Mouse (Mus musculus) urinary bladder, postnatal 25 days (tissue): ENCODE measurements at regions not wholly inside any gene's neighbourhood (a gene's known extent, or its start where the extent isn't known, plus 50 kb on each side); places are given as distances from the start of the nearest gene placed in this dataset.

Source experiments
- DNase-seq: peaks from one replicate; pipeline ENCODE4 v3.0.0; 2022; ENCODE audit warnings: low spot score

GRCm38 (mm10) chr5:4595010-4595409 is 162.8 kb downstream of the Fzd1 start:
- no peak for DNase-seq

DNA sequence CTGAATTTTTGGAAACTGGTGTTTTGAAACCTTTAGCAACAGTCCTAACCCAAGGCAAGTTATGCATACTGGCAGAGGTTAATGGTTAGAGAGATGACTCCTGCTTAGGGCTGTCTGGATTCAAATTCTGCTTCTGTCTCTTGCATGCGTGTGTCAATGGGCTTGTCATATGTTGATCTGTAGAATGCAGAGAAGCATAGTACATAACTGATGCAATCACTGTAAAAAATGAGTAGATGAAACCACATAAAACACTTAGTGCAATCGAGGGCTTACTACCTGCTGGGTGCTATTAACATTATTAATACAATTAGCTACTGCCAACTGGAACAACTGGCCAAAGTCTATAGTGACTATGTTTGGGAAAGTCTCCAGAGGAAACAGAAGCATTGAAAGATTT is 163.3 kb downstream of the Fzd1 start:
- no peak for DNase-seq

- DNase-seq, result no peak
Measured at GRCm38 (mm10) chr5:4593638-4594381, 164.0 kb downstream of the Fzd1 start.

GRCm38 (mm10) chr5:4591721-4592120 is 166.1 kb downstream of the Fzd1 start:
- no peak for DNase-seq

GRCm38 (mm10) chr5:4582702-4583475 is 174.9 kb downstream of the Fzd1 start:
- DNase-seq, result no peak

GRCm38 (mm10) chr5:4580185-4580839 is 177.5 kb downstream of the Fzd1 start:
- no peak for DNase-seq

DNA sequence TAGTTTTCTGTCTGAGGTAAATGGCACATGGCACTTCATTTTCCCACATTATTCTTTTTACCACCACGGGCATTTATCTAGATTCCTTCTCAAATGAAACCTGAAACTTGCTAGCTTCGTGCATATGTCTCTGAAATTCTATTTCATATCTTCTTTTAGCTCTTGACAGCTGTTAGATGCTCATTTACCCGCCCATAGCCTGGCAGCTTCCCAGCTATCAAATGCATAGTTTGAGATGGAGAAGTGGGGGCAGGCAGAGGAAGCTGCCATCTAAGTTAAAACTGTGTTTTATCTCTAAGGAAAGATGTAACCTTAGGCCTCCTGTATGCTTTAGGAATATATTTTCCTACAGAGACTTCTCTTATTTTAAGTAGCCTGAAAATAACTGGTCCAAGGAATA is 179.0 kb downstream of the Fzd1 start:
- no peak for DNase-seq

GRCm38 (mm10) chr5:4577179-4577578 is 180.7 kb downstream of the Fzd1 start:
- DNase-seq, result no peak

GRCm38 (mm10) chr5:4563862-4564261 is 194.0 kb downstream of the Fzd1 start:
- DNase-seq, result no peak

GRCm38 (mm10) chr5:4561661-4562060 is 196.2 kb downstream of the Fzd1 start:
- DNase-seq, result no peak

- no peak for DNase-seq
Measured at GRCm38 (mm10) chr5:4561139-4561470, 196.7 kb downstream of the Fzd1 start.

GRCm38 (mm10) chr5:4560370-4561138 is 197.3 kb downstream of the Fzd1 start:
- DNase-seq, result no peak

DNA sequence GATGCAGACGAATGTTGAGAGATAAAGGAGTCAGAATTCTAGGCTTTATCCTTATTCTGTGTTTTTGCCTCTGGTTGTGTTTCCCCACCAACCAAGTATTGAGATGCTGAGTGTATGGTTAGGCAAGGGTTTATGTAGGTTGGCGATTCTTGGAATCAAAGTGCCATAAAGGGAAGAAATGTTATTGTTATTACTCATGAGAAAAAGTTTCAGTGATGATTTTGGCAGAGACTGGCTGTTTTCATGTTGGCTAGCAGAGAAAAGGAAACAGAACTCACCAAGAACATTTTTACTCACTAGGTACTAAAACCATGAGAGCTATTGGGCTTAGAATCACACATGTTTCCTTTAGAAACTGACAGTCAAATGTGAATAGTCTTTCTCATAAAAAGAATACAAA is 202.9 kb downstream of the Fzd1 start:
- no peak for DNase-seq

DNA sequence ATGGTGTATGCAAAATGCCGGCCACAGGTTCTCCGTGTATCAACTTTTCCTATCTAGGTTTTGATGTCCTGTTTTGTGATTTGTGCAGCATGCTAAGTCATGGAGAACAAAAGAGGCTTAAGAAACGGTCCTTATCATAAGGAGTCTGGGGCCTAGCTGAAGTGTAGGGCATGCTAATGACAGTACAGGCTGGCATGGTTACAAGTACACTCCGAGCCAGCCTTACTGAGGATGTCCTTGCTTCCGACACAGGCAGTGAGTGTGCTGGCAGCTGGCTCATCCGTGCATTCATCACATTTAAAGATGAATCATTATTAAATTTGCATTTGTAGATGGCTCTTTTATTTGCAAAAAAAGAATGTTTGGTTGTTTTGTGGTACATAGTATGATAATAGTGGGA is 219.3 kb downstream of the Fzd1 start:
- DNase-seq, result no peak

GRCm38 (mm10) chr5:4536790-4537189 is 221.0 kb downstream of the Fzd1 start:
- DNase-seq, result no peak

DNA sequence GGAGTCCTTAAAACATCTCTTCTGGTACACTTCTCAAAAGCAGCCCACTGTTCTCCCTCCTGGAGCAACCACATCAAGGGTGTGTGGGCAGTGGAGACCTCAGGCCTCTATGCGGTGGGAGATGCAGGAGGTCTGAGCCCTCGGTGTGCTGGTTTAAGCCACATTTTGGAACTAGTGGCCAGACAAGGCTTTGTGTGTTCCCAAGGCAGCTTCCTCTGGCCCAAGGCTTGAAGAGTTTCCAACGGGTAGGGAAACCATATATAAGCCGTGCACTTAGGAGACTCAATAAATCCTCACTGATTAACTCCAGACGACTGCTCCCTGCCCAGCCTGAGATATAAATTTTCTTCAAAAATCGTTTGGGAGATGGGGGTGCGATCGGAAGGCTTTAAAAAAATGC is 221.9 kb downstream of the Fzd1 start:
- no peak for DNase-seq

GRCm38 (mm10) chr5:4534512-4534911 is 223.3 kb downstream of the Fzd1 start:
- no peak for DNase-seq

DNA sequence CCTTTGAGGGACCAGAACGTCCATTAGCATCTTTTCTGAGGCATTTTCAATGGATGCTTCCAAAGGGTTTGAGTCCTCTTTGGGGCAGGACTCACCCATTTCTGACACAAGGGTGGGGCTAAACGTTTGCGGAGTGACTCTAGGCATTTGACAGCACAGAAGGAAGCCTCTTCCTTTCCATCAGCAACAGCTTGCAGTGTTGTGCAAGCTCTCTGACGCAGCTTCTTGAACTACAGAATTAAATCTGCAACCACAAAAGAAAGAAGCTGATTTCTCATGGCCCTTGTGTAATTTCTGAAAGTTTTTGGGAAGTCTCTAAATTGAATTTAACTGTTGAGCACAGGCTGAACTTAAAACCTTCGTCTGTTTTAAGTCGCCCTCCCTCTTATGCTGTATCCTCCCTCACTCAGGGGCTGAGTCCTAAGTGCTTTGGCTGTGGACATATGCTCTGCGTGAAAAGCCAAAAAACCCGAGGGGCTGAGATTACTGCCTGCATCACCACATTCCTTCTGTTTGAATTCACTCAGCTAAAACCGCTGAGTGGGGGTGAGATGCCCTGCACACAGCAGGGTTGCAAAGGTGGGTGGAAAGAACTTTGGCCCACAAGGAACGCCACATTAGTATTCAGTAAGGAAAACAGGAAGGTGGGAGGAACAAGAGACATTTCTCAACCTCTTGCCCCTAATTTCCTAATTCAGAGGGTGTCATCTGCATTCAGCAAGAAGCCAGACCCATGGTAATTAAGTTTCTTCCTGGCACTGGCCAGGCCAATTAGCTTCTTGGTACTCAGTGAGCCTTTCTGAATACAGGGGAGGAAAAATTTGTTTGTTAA is 227.4 kb downstream of the Fzd1 start:
- peak; percentile 23 for DNase-seq

GRCm38 (mm10) chr5:4526042-4526815 is 231.6 kb downstream of the Fzd1 start:
- no peak for DNase-seq

- no peak for DNase-seq
Measured at GRCm38 (mm10) chr5:4500599-4500998, 257.2 kb downstream of the Fzd1 start.

DNA sequence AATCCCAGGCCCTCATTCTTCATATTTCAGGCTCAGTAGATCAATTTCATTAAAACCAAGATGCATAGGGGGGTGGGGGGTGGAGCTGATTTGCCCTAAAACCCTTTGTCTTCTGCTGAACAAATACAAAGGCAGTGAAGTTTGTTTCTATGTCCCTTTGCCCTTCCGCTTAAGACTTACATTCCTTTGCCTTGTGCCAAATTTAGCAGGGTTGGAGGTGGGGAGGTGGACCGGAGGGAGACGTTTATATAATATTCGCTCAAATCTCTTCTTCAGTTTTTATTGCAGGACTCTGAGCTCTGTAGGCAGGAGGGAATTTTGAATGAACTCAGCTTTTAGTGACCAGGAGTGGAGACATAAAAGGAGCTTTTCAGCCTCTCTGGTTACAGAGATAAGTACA is 258.8 kb downstream of the Fzd1 start:
- no peak for DNase-seq
